Mouse (Mus musculus): ENCODE measurements around the gene Taf10.

- TF ChIP-seq GATA1 (IDR thresholded peaks at IDR 0.05; ENCODE audit: borderline replicate concordance, low read length) (no peak), FLI1 (IDR thresholded peaks at IDR 0.05; ENCODE audit: low read length) (no peak)
These were observed 53.3 kb downstream of the Taf10 start for GRCm38 (mm10) chr7:105690875-105691274.

All from megakaryocyte, embryonic 14.5 days (primary cell).